Mouse (Mus musculus) forebrain, embryonic 11.5 days (tissue): ENCODE data around the gene Ciita. TPM values are rescaled to one million over a fixed set of nuclear protein-coding genes. Genes with fewer than 3 reads are reported as not detected.

Experiments used
- ATAC-seq: fragments of 200-750 bp; cut with Nextera tagmentation; replicated peaks from 2 replicates; pipeline ENCODE4 v1.8.0; 2017; ENCODE audit warnings: moderate TSS enrichment; ENCODE audit not compliant: low FRiP score
- DNase-seq: peaks from one replicate; pipeline ENCODE4 v3.0.0-alpha.2; 2017; ENCODE audit warnings: low spot score
- H3K27ac ChIP-seq: fragments of 300-500 bp; sonication (generic); 2 replicates; pipeline ENCODE4 v1.5.1; 2014; ENCODE audit warnings: low read depth, low read length
- H3K27me3 ChIP-seq: fragments of 300-500 bp; sonication (generic); 2 replicates; pipeline ENCODE4 v1.6.1; 2014; ENCODE audit warnings: mild to moderate bottlenecking, low read length, mixed read lengths; ENCODE audit not compliant: control insufficient read depth, insufficient read depth
- H3K36me3 ChIP-seq: fragments of 300-500 bp; sonication (generic); 2 replicates; pipeline ENCODE4 v1.6.1; 2014; ENCODE audit warnings: mild to moderate bottlenecking, low read length, moderate library complexity, mixed read lengths; ENCODE audit not compliant: control insufficient read depth, insufficient read depth
- H3K4me1 ChIP-seq: fragments of 300-500 bp; sonication (generic); replicated peaks from 2 replicates; pipeline ENCODE4 v1.6.1; 2014; ENCODE audit warnings: low read length, mixed read lengths; ENCODE audit not compliant: control insufficient read depth, insufficient read depth
- H3K4me2 ChIP-seq: fragments of 300-500 bp; sonication (generic); 2 replicates; pipeline ENCODE4 v1.6.1; 2014; ENCODE audit warnings: low read depth, mild to moderate bottlenecking, low read length, moderate library complexity, mixed read lengths; ENCODE audit not compliant: severe bottlenecking
- H3K4me3 ChIP-seq: fragments of 300-500 bp; sonication (generic); 2 replicates; pipeline ENCODE4 v1.5.1; 2014; ENCODE audit warnings: low read depth, low read length
- H3K9ac ChIP-seq: fragments of 300-500 bp; sonication (generic); 2 replicates; pipeline ENCODE4 v1.6.1; 2014; ENCODE audit warnings: low read length
- H3K9me3 ChIP-seq: fragments of 300-500 bp; sonication (generic); 2 replicates; pipeline ENCODE4 v1.6.1; 2016; ENCODE audit warnings: low read length, mixed read lengths; ENCODE audit not compliant: control insufficient read depth
- WGBS: fragments of 180-500 bp; shearing (Covaris S2); extraction: QIAGEN DNeasy Blood & Tissue Kit; methylation state at CpG from one replicate; pipeline ENCODE4 v1.1.7; 2014; 5-methylcytosine and 5-hydroxymethylcytosine counted together
- polyA plus RNA-seq: library from polyadenylated mRNA; unstranded; fragments of >200 nt; fragmentation: Nextera tagmentation; extraction: Ambion mirVana; gene quantifications from 2 replicates; pipeline ENCODE4 v1.2.1, GENCODE M21; 2014

The Ciita gene
- polyA plus RNA-seq, 1 experiment from 2014 or later = 0.63 TPM

GRCm38 (mm10) chr16:10515953-10516572 is 36.2 kb downstream of the Ciita start:
- Histone ChIP-seq H3K9ac (no peak overlapping the region), H3K27ac (no peak overlapping the region), H3K27me3 (no peaks in the 10 kb centered on the region), H3K36me3 (no peaks in the 10 kb centered on the region), H3K4me1 (no peaks in the 10 kb centered on the region), H3K4me2 (no peak overlapping the region), H3K4me3 (no peak overlapping the region), H3K9me3 (no peaks in the 10 kb centered on the region)
- ATAC-seq (no peak), DNase-seq (no peak)
- 94% methylated on average over 12 of the region's 12 CpGs for WGBS

- 49% methylated on average over 5 of the region's 5 CpGs for WGBS
- Histone ChIP-seq H3K4me2 (no peak overlapping the region), H3K36me3 (no peaks in the 10 kb centered on the region), H3K9ac (no peak overlapping the region), H3K4me1 (no peaks in the 10 kb centered on the region), H3K9me3 (no peaks in the 10 kb centered on the region), H3K27ac (no peak overlapping the region), H3K27me3 (no peaks in the 10 kb centered on the region), H3K4me3 (no peak overlapping the region)
- ATAC-seq (no peak), DNase-seq (no peak)
These were observed 38.2 kb downstream of the Ciita start for GRCm38 (mm10) chr16:10518030-10518429.

- no peak overlapping the region for H3K9ac ChIP-seq
- no peaks in the 10 kb centered on the region for H3K4me1 ChIP-seq
- H3K4me2 ChIP-seq = no peak overlapping the region
- H3K27me3 ChIP-seq = no peaks in the 10 kb centered on the region
- H3K9me3 ChIP-seq = no peaks in the 10 kb centered on the region
- H3K27ac ChIP-seq = no peak overlapping the region
- H3K4me3 ChIP-seq = no peak overlapping the region
- H3K36me3 ChIP-seq = no peaks in the 10 kb centered on the region
- DNase-seq = peak; percentile 87
- WGBS = 23% methylated on average over 2 of the region's 2 CpGs
- ATAC-seq = peak; percentile 71
These were observed 41.2 kb downstream of the Ciita start for GRCm38 (mm10) chr16:10520908-10521614.

GRCm38 (mm10) chr16:10522811-10523210 is 43.0 kb downstream of the Ciita start:
- Histone ChIP-seq H3K27me3 (no peaks in the 10 kb centered on the region), H3K4me2 (no peak overlapping the region), H3K4me1 (no peaks in the 10 kb centered on the region), H3K9me3 (no peaks in the 10 kb centered on the region), H3K9ac (no peak overlapping the region), H3K4me3 (no peak overlapping the region), H3K36me3 (no peaks in the 10 kb centered on the region), H3K27ac (no peak overlapping the region)
- DNase-seq (peak; percentile 76), ATAC-seq (no peak)
- 89% methylated on average over 1 of the region's 1 CpGs for WGBS

- Histone ChIP-seq H3K4me2 (no peak overlapping the region), H3K4me3 (no peak overlapping the region), H3K36me3 (no peaks in the 10 kb centered on the region), H3K4me1 (no peaks in the 10 kb centered on the region), H3K27ac (no peak overlapping the region), H3K27me3 (no peaks in the 10 kb centered on the region), H3K9me3 (no peaks in the 10 kb centered on the region), H3K9ac (no peak overlapping the region)
- WGBS = 87% methylated on average over 8 of the region's 8 CpGs
- DNase-seq (no peak), ATAC-seq (no peak)
These were observed 43.8 kb downstream of the Ciita start for GRCm38 (mm10) chr16:10523650-10524049.

GRCm38 (mm10) chr16:10524866-10525609 is 45.2 kb downstream of the Ciita start:
- no peak overlapping the region for H3K9ac ChIP-seq
- WGBS = 86% methylated on average over 4 of the region's 4 CpGs
- DNase-seq (no peak), ATAC-seq (no peak)
- H3K9me3 ChIP-seq = no peaks in the 10 kb centered on the region
- H3K4me1 ChIP-seq = no peaks in the 10 kb centered on the region
- no peak overlapping the region for H3K27ac ChIP-seq
- H3K4me3 ChIP-seq = no peak overlapping the region
- H3K27me3 ChIP-seq = no peaks in the 10 kb centered on the region
- H3K4me2 ChIP-seq = no peak overlapping the region
- H3K36me3 ChIP-seq = no peaks in the 10 kb centered on the region

GRCm38 (mm10) chr16:10525610-10525980 is 45.7 kb downstream of the Ciita start:
- H3K36me3 ChIP-seq = no peaks in the 10 kb centered on the region
- no peaks in the 10 kb centered on the region for H3K27me3 ChIP-seq
- no peak for DNase-seq
- H3K9ac ChIP-seq = no peak overlapping the region
- no peak for ATAC-seq
- 72% methylated on average over 2 of the region's 2 CpGs for WGBS
- no peaks in the 10 kb centered on the region for H3K9me3 ChIP-seq
- no peak overlapping the region for H3K4me2 ChIP-seq
- no peak overlapping the region for H3K4me3 ChIP-seq
- no peaks in the 10 kb centered on the region for H3K4me1 ChIP-seq
- no peak overlapping the region for H3K27ac ChIP-seq

- no peaks in the 10 kb centered on the region for H3K4me1 ChIP-seq
- 84% methylated on average over 6 of the region's 6 CpGs for WGBS
- no peak overlapping the region for H3K27ac ChIP-seq
- no peaks in the 10 kb centered on the region for H3K9me3 ChIP-seq
- no peak overlapping the region for H3K9ac ChIP-seq
- DNase-seq = no peak
- H3K36me3 ChIP-seq = no peaks in the 10 kb centered on the region
- H3K27me3 ChIP-seq = no peaks in the 10 kb centered on the region
- no peak for ATAC-seq
- no peak overlapping the region for H3K4me2 ChIP-seq
- H3K4me3 ChIP-seq = no peak overlapping the region
These were observed 47.3 kb downstream of the Ciita start for GRCm38 (mm10) chr16:10527046-10527644.
